ENCODE assay signal across 1 mouse cellular context in genomic region chr7:120729635-120730034, GRCm38 (mm10).
A peak's percentile ranks its signal among the peaks of the same experiment; 100 is the strongest.
TF ChIP-seq lines count a peak whose summit lies in the region.

No protein-coding gene starts in this region.

TF ChIP-seq in MEL, 35 proteins besides CTCF, POLR2A, EP300 and RAD21:
- TF ChIP-seq UBTF (IDR thresholded peaks at IDR 0.05; ENCODE audit: borderline replicate concordance, insufficient read depth, low read depth, low read length) (no peak), ZNF384 (IDR thresholded peaks at IDR 0.05; ENCODE audit: low read depth, low read length) (peak; percentile 73), ETS1 (IDR thresholded peaks at IDR 0.05; ENCODE audit: low read depth, low read length) (peak; percentile 96), KAT2A (conservative IDR thresholded peaks at IDR 0.05; ENCODE audit: low read depth, low read length) (no peak), E2F4 (IDR thresholded peaks at IDR 0.05; ENCODE audit: borderline replicate concordance, low read depth, low read length) (no peak), SMC3 (IDR thresholded peaks at IDR 0.05; ENCODE audit: low read depth, low read length) (no peak), USF2 (IDR thresholded peaks at IDR 0.05; ENCODE audit: borderline replicate concordance in 1 of 2, insufficient read depth in 1 of 2, low read depth in 1 of 2, low read length in 2 of 2) (no peak), MXI1 (IDR thresholded peaks at IDR 0.05; ENCODE audit: low read depth, low read length) (peak; percentile 77), MAZ (IDR thresholded peaks at IDR 0.05; ENCODE audit: low read depth, low read length) (no peak), TAL1 (IDR thresholded peaks at IDR 0.05; ENCODE audit: low read length) (peak; percentile 63), TCF12 (IDR thresholded peaks at IDR 0.05; ENCODE audit: low read depth, low read length) (peak; percentile 81), MYB (IDR thresholded peaks at IDR 0.05; ENCODE audit: low read depth, low read length) (peak; percentile 45; the same call in 1 of the 2 replicates), MAX (IDR thresholded peaks at IDR 0.05; ENCODE audit: low read length) (no peak), GATA1 (IDR thresholded peaks at IDR 0.05; ENCODE audit: low read depth, low read length) (peak; percentile 80), ELF1 (IDR thresholded peaks at IDR 0.05; ENCODE audit: low read depth, low read length) (no peak), SIN3A (IDR thresholded peaks at IDR 0.05; ENCODE audit: low read length) (peak; percentile 93), CHD1 (IDR thresholded peaks at IDR 0.05; ENCODE audit: low read depth, low read length) (peak; percentile 69; the same call in 1 of the 2 replicates), ZKSCAN1 (IDR thresholded peaks at IDR 0.05; ENCODE audit: low read depth, low read length) (no peak)
